Mouse (Mus musculus) liver, postnatal 0 days (tissue): ENCODE results near the gene Rbm14.

Experiments used
- CTCF ChIP-seq: sonication (generic); IDR thresholded peaks from 2 replicates; pipeline ENCODE4 v1.5.1; 2016; ENCODE audit warnings: antibody characterized with exemption, low read depth
- EP300 ChIP-seq: IDR thresholded peaks from 2 replicates; pipeline ENCODE4 v1.6.1; 2016; ENCODE audit warnings: antibody characterized with exemption, low read depth, mild to moderate bottlenecking

DNA sequence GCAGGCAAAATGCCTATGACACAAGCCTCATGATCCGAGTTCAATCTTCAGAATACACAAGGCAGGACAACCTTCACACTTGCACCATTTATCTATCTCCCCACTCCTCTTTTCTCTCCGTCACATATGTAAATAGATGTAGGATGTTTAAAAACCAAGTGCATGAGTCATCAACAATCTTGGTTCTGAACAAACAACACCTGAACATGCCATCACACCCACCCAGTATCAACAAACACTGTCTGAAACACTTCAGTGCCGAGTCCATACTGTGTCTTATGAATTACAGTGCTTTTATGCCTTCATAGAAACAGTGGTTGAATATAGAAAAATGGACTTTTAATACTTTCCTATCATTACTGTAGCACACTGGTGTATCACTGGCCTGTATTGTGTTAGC, 38.6 kb downstream of the Rbm14 start:
- TF ChIP-seq CTCF (no peak), EP300 (no peak)
